Mouse (Mus musculus) forebrain, embryonic 14.5 days (tissue): ENCODE measurements around the gene Ifitm2. TPM values are rescaled to one million over a fixed set of nuclear protein-coding genes. Genes with fewer than 3 reads are reported as not detected.

ENCODE experiments used
- ATAC-seq: fragments of 200-750 bp; cut with Nextera tagmentation; 2 replicates; pipeline ENCODE4 v1.8.0; 2017; ENCODE audit warnings: mild to moderate bottlenecking, moderate library complexity
- DNase-seq: peaks from one replicate; pipeline ENCODE4 v3.0.0-alpha.2; 2015; ENCODE audit warnings: low spot score
- H3K27ac ChIP-seq: fragments of 300-500 bp; sonication (generic); 2 replicates; pipeline ENCODE4 v1.5.1; 2014; ENCODE audit warnings: low read depth, mild to moderate bottlenecking, control low read depth, low read length, moderate library complexity
- H3K27me3 ChIP-seq: fragments of 300-500 bp; sonication (generic); replicated peaks from 2 replicates; pipeline ENCODE4 v1.6.1; 2014; ENCODE audit warnings: low read length, control low read depth, mixed read lengths; ENCODE audit not compliant: control insufficient read depth, insufficient read depth
- H3K36me3 ChIP-seq: fragments of 300-500 bp; sonication (generic); 2 replicates; pipeline ENCODE4 v1.6.1; 2014; ENCODE audit warnings: low read length, control low read depth; ENCODE audit not compliant: control insufficient read depth, insufficient read depth
- H3K4me1 ChIP-seq: fragments of 300-500 bp; sonication (generic); 2 replicates; pipeline ENCODE4 v1.6.1; 2014; ENCODE audit warnings: antibody characterized with exemption, low read length, control low read depth; ENCODE audit not compliant: control insufficient read depth, insufficient read depth
- H3K4me2 ChIP-seq: fragments of 300-500 bp; sonication (generic); 2 replicates; pipeline ENCODE4 v1.6.1; 2014; ENCODE audit warnings: mild to moderate bottlenecking, control low read depth, low read length
- H3K4me3 ChIP-seq: fragments of 300-500 bp; sonication (generic); 2 replicates; pipeline ENCODE4 v1.5.1; 2014; ENCODE audit warnings: low read depth, low read length, control low read depth
- H3K9ac ChIP-seq: fragments of 300-500 bp; sonication (generic); 2 replicates; pipeline ENCODE4 v1.6.1; 2014; ENCODE audit warnings: mild to moderate bottlenecking, low read length, control low read depth, moderate library complexity
- H3K9me3 ChIP-seq: fragments of 300-500 bp; sonication (generic); replicated peaks from 2 replicates; pipeline ENCODE4 v1.6.1; 2016; ENCODE audit warnings: low read length, control low read depth, mixed read lengths; ENCODE audit not compliant: control insufficient read depth
- WGBS: fragments of 180-500 bp; shearing (Covaris S2); extraction: QIAGEN DNeasy Blood & Tissue Kit; methylation state at CpG from one replicate; pipeline ENCODE4 v1.1.7; 2014; 5-methylcytosine and 5-hydroxymethylcytosine counted together
- polyA plus RNA-seq: library from polyadenylated mRNA; unstranded; fragments of >200 nt; fragmentation: Nextera tagmentation; extraction: Ambion mirVana; gene quantifications from 2 replicates; pipeline ENCODE4 v1.2.1, GENCODE M21; 2014

Ifitm2 gene
- polyA plus RNA-seq, 1 experiment from 2014 or later, result 235 TPM

DNA sequence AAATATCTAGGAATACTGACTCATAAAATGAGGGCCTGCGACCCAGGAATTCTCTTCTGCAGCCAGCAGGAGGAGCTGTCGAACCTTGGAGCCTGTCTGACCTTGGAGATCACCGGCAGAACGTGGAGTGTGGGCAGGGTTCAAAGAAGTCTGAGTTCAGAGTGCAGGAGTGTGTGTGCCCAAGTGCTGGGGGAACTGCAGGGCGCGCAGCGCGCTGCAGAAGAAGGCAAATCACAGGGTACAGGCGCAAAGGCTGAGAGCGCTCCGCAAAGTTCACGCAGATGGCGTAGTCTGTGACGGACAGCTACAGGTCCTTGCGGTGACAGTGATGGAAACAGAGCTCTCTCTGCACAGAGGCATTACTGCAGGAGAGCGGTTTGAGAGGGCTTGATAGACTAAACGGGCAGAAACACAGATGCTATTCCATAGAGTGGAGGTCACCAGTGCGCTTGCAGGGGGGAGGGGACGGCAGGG lies 47.1 kb downstream of the Ifitm2 start:
- peak overlapping the region; percentile 43; the same call in 1 of the 2 replicates for H3K9ac ChIP-seq
- under 1% methylated on average over 19 of the region's 19 CpGs for WGBS
- H3K4me1 ChIP-seq, result peaks cover 4% of the 10 kb centered on the region; the same call in 1 of the 2 replicates

DNA sequence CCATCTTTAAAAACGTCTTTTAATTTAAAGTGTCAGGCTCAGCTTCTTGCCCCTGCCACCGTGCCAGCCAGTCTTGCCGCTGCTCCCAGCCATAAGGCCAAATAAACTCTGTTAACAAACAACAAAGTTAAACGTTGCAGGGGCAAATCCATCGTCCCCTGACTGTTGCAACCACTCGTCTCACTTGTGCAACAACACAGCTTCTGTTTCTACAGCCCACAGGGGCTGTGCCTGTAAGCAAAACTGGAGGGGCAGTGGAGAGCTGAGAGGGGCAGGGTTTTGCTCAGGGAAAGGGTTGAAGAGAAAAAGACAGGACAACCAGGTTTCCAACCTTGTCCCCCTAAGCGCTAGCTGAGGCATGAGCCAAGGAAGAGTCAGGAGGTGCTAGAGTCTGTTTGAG lies 47.6 kb downstream of the Ifitm2 start:
- WGBS, result 51% methylated on average over 7 of the region's 7 CpGs
- Histone ChIP-seq H3K27me3 (no peaks in the 10 kb centered on the region), H3K36me3 (no peaks in the 10 kb centered on the region), H3K4me1 (peaks cover 4% of the 10 kb centered on the region; the same call in 1 of the 2 replicates), H3K4me3 (no peak overlapping the region), H3K27ac (no peak overlapping the region), H3K4me2 (no peak overlapping the region), H3K9me3 (no peaks in the 10 kb centered on the region), H3K9ac (no peak overlapping the region)
- no peak for DNase-seq
- no peak for ATAC-seq

More for the DNA sequence above, 47.1 kb downstream of the Ifitm2 start:
- Histone ChIP-seq H3K4me2 (peak overlapping the region; percentile 66), H3K27me3 (no peaks in the 10 kb centered on the region), H3K9me3 (no peaks in the 10 kb centered on the region), H3K4me3 (peak overlapping the region; percentile 30), H3K27ac (no peak overlapping the region), H3K36me3 (no peaks in the 10 kb centered on the region)
- ATAC-seq (peak; percentile 63), DNase-seq (peak; percentile 83)

GRCm38 (mm10) chr7:140907697-140908096 lies 48.1 kb downstream of the Ifitm2 start:
- no peaks in the 10 kb centered on the region for H3K36me3 ChIP-seq
- H3K4me3 ChIP-seq, result no peak overlapping the region
- 86% methylated on average over 7 of the region's 7 CpGs for WGBS
- H3K4me2 ChIP-seq, result no peak overlapping the region
- no peaks in the 10 kb centered on the region for H3K27me3 ChIP-seq
- H3K4me1 ChIP-seq, result peaks cover 4% of the 10 kb centered on the region; the same call in 1 of the 2 replicates
- DNase-seq, result no peak
- no peak overlapping the region for H3K27ac ChIP-seq
- H3K9ac ChIP-seq, result no peak overlapping the region
- ATAC-seq, result no peak
- no peaks in the 10 kb centered on the region for H3K9me3 ChIP-seq

DNA sequence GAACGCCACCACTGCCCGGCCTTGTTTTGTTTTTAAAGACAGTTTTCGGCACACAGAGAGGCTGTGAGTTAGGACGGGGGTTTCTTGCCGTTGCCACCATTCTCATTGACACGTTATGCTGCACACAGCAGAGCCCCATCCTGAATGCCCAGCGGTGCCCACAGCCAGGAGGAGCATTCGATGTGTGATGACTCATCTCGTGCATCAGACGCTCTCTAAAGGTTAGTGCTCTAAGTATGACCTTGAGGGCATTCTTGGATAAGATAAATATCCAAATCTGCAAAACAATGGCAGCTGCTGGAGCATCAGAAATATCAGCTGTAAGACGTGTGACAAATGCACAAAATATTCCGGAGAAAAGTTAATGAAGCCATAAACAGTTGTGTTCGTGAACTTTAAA lies 48.7 kb downstream of the Ifitm2 start:
- no peak overlapping the region for H3K4me2 ChIP-seq
- no peak overlapping the region for H3K27ac ChIP-seq
- peaks cover 4% of the 10 kb centered on the region; the same call in 1 of the 2 replicates for H3K4me1 ChIP-seq
- no peaks in the 10 kb centered on the region for H3K27me3 ChIP-seq
- H3K9me3 ChIP-seq, result no peaks in the 10 kb centered on the region
- no peaks in the 10 kb centered on the region for H3K36me3 ChIP-seq
- no peak for DNase-seq
- H3K9ac ChIP-seq, result no peak overlapping the region
- no peak for ATAC-seq
- no peak overlapping the region for H3K4me3 ChIP-seq
- WGBS, result 87% methylated on average over 13 of the region's 13 CpGs

DNA sequence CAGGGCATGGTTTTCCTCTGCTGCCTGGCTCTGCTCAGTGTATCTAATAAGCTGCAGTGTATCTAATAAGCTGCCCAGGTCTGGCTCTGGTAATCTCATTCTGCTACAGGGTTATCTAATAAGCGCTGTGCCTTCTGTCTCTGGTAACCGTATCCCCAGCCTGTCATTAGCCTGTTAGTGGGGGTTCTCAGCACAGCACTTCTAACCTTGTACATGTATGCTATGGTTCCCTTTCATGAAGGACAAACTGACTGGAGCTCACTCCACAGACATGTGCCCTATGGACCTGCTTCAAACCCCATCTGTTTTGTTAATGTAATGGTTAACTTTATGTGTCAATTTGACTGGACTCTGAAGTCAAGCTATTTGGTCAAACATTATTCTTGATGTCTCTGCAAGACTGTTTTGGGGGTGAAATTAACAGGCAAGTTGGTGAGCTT lies 50.1 kb downstream of the Ifitm2 start:
- H3K4me1 ChIP-seq, result peaks cover 4% of the 10 kb centered on the region; the same call in 1 of the 2 replicates
- no peak overlapping the region for H3K27ac ChIP-seq
- no peak overlapping the region for H3K9ac ChIP-seq
- no peak overlapping the region for H3K4me2 ChIP-seq
- DNase-seq (no peak), ATAC-seq (no peak)
- no peak overlapping the region for H3K4me3 ChIP-seq
- H3K36me3 ChIP-seq, result no peaks in the 10 kb centered on the region
- 95% methylated on average over 2 of the region's 2 CpGs for WGBS
- H3K9me3 ChIP-seq, result no peaks in the 10 kb centered on the region
- H3K27me3 ChIP-seq, result no peaks in the 10 kb centered on the region

Other genes starting within 250 kb of the Ifitm2 start
- gene Cyp2e1, start 192.2 kb downstream of the Ifitm2 start, polyA plus RNA-seq, result not detected in 2 replicates
- 0.23 and 0.45 TPM in 2 replicates for gene Syce1, start 168.1 kb downstream of the Ifitm2 start, polyA plus RNA-seq
- gene Zfp941, start 133.8 kb downstream of the Ifitm2 start, polyA plus RNA-seq, result 12.3 and 13.6 TPM in 2 replicates
- gene Urah, start 121.0 kb downstream of the Ifitm2 start, polyA plus RNA-seq, result 0.41 TPM in 1 of 2 replicates, not detected in the other
- not detected in 2 replicates for gene Scgb1c1, start 110.4 kb downstream of the Ifitm2 start, polyA plus RNA-seq
- not detected in 2 replicates for gene Odf3, start 108.2 kb downstream of the Ifitm2 start, polyA plus RNA-seq
- not detected in 2 replicates for gene Gm45785, start 99.7 kb downstream of the Ifitm2 start, polyA plus RNA-seq
- gene Ric8a, start 99.0 kb downstream of the Ifitm2 start, polyA plus RNA-seq, result 95.0 and 96.9 TPM in 2 replicates
- gene Bet1l, start 98.4 kb downstream of the Ifitm2 start, polyA plus RNA-seq, result 47.2 and 53.3 TPM in 2 replicates
- gene Psmd13, start 74.0 kb downstream of the Ifitm2 start, polyA plus RNA-seq, result 262 and 286 TPM in 2 replicates
- gene Sirt3, start 73.7 kb downstream of the Ifitm2 start, polyA plus RNA-seq, result 28.2 and 29.5 TPM in 2 replicates
- not detected in 2 replicates for gene Cox8b, start 55.5 kb downstream of the Ifitm2 start, polyA plus RNA-seq
- 0.37 and 0.73 TPM in 2 replicates for gene Nlrp6, start 35.1 kb downstream of the Ifitm2 start, polyA plus RNA-seq
- gene Pgghg, start 14.6 kb downstream of the Ifitm2 start, polyA plus RNA-seq, result 8.8 TPM in 2 replicates
- not detected in 2 replicates for gene Ifitm5, start 5.7 kb downstream of the Ifitm2 start, polyA plus RNA-seq
- not detected in 2 replicates for gene Gm45717, start 50 bp downstream of the Ifitm2 start, polyA plus RNA-seq
- gene Ifitm1, start 11.2 kb upstream of the Ifitm2 start, polyA plus RNA-seq, result 11.0 and 12.2 TPM in 2 replicates
- 24.7 and 29.7 TPM in 2 replicates for gene Ifitm3, start 54.8 kb upstream of the Ifitm2 start, polyA plus RNA-seq
- 0.27 and 0.37 TPM in 2 replicates for gene Ifitm6, start 61.9 kb upstream of the Ifitm2 start, polyA plus RNA-seq
- gene Gm17387, start 73.1 kb upstream of the Ifitm2 start, polyA plus RNA-seq, result not detected in 2 replicates
- 29.1 and 29.5 TPM in 2 replicates for gene B4galnt4, start 105.1 kb upstream of the Ifitm2 start, polyA plus RNA-seq
- not detected in 2 replicates for gene Pkp3, start 122.2 kb upstream of the Ifitm2 start, polyA plus RNA-seq
- gene Sigirr, start 144.6 kb upstream of the Ifitm2 start, polyA plus RNA-seq, result 2.4 and 2.5 TPM in 2 replicates
- gene Ano9, start 161.8 kb upstream of the Ifitm2 start, polyA plus RNA-seq, result 0.10 TPM in 1 of 2 replicates, not detected in the other
- 81.2 and 82.1 TPM in 2 replicates for gene Ptdss2, start 166.4 kb upstream of the Ifitm2 start, polyA plus RNA-seq
- gene Rnh1, start 216.9 kb upstream of the Ifitm2 start, polyA plus RNA-seq, result 54.7 and 56.7 TPM in 2 replicates
- gene Hras, start 238.0 kb upstream of the Ifitm2 start, polyA plus RNA-seq, result 70.2 and 96.3 TPM in 2 replicates
- gene Lrrc56, start 238.2 kb upstream of the Ifitm2 start, polyA plus RNA-seq, result 6.7 and 8.9 TPM in 2 replicates